Mouse (Mus musculus) testis, adult 2 months (tissue): ENCODE measurements around the gene Cideb.

Experiments used
- CTCF ChIP-seq: fragments of 200-500 bp; IDR thresholded peaks from 2 replicates; pipeline ENCODE4 v1.5.1; 2012; ENCODE audit warnings: low read depth, mild to moderate bottlenecking, inconsistent platforms, low read length, moderate library complexity; ENCODE audit not compliant: control insufficient read depth, insufficient read depth, insufficient replicate concordance
- POLR2A ChIP-seq: fragments of 200-500 bp; IDR thresholded peaks from 2 replicates; pipeline ENCODE4 v1.6.1; 2012; ENCODE audit warnings: low read depth, mild to moderate bottlenecking, inconsistent platforms, low read length, moderate library complexity; ENCODE audit not compliant: control insufficient read depth

- TF ChIP-seq POLR2A (no peak), CTCF (no peak)
Observed at GRCm38 (mm10) chr14:55795380-55796163, 37.3 kb upstream of the Cideb start.
